Mouse (Mus musculus) left cerebral cortex, postnatal 25 days (tissue): ENCODE data around the gene Timp2. TPM values are rescaled to one million over a fixed set of nuclear protein-coding genes. Genes with fewer than 3 reads are reported as not detected.

Experiments
- DNase-seq, 2 experiments: peaks; one replicate each; pipeline ENCODE4 v3.0.0; 2022; ENCODE audit warnings: low spot score in 2 of 2, mixed read lengths in 1 of 2
- intact Hi-C: fragments of 180-260 bp; cut with DNase I; formaldehyde crosslinking; loops from one replicate; pipeline ENCODE4 v1.15.1; 2025
- total RNA-seq, 2 experiments: library from RNA; stranded (reverse); gene quantifications; 2 replicates each; pipeline ENCODE4 v1.2.3; 2021

Timp2 gene
- total RNA-seq, 2 experiments from 2014 or later: 254 to 273 TPM

GRCm38 (mm10) chr11:118346395-118347096 is 9.0 kb downstream of the Timp2 start:
- no peak for DNase-seq
- intact Hi-C loops: no loop called here

GRCm38 (mm10) chr11:118345693-118346092 is 9.8 kb downstream of the Timp2 start:
- intact Hi-C loops: no loop called here
- DNase-seq: no peak

- intact Hi-C loops: no loop called here
Measured at GRCm38 (mm10) chr11:118343629-118344028, 11.9 kb downstream of the Timp2 start.

GRCm38 (mm10) chr11:118342400-118342981 is 13.0 kb downstream of the Timp2 start, which contains the start of gene Cep295nl:
Cep295nl (minus strand) TSS chr11:118342500.
- no peak for DNase-seq
- intact Hi-C loops: no loop called here

More at GRCm38 (mm10) chr11:118343629-118344028, 11.9 kb downstream of the Timp2 start:
- DNase-seq: no peak

GRCm38 (mm10) chr11:118337491-118338168 is 17.9 kb downstream of the Timp2 start:
- intact Hi-C loops: loop anchor here (1.0 kb wide), 1 partner anchor 10 kb away; no protein-coding TSS in a partner anchor
- DNase-seq: peak; percentile 51 to 93

GRCm38 (mm10) chr11:118333431-118333830 is 22.1 kb downstream of the Timp2 start:
- no peak for DNase-seq
- intact Hi-C loops: no loop called here

GRCm38 (mm10) chr11:118332376-118332775 is 23.2 kb downstream of the Timp2 start:
- no peak for DNase-seq
- intact Hi-C loops: no loop called here

GRCm38 (mm10) chr11:118330777-118331176 is 24.8 kb downstream of the Timp2 start:
- intact Hi-C loops: no loop called here
- peak; percentile 56 to 85 for DNase-seq

- peak in 1 of 2 experiments; percentile 63 for DNase-seq
- intact Hi-C loops: no loop called here
Measured at GRCm38 (mm10) chr11:118330361-118330760, 25.2 kb downstream of the Timp2 start.

GRCm38 (mm10) chr11:118328947-118329346 is 26.6 kb downstream of the Timp2 start:
- DNase-seq: no peak
- intact Hi-C loops: no loop called here

- DNase-seq: no peak
- intact Hi-C loops: no loop called here
Measured at GRCm38 (mm10) chr11:118328511-118328910, 27.0 kb downstream of the Timp2 start.

- DNase-seq: peak; percentile 88 to 96
- intact Hi-C loops: loop anchor here (1.0 kb wide), 1 partner anchor 10 kb away; no protein-coding TSS in a partner anchor
Measured at GRCm38 (mm10) chr11:118326991-118327971, 28.3 kb downstream of the Timp2 start.

- DNase-seq: no peak
- intact Hi-C loops: no loop called here
Measured at GRCm38 (mm10) chr11:118326491-118326890, 29.0 kb downstream of the Timp2 start.

GRCm38 (mm10) chr11:118324541-118324940 is 31.0 kb downstream of the Timp2 start:
- intact Hi-C loops: no loop called here
- no peak for DNase-seq

- DNase-seq: no peak
- intact Hi-C loops: no loop called here
Measured at GRCm38 (mm10) chr11:118323974-118324373, 31.6 kb downstream of the Timp2 start.

- no peak for DNase-seq
- intact Hi-C loops: no loop called here
Measured at GRCm38 (mm10) chr11:118322647-118323046, 32.9 kb downstream of the Timp2 start.

GRCm38 (mm10) chr11:118321971-118322370 is 33.6 kb downstream of the Timp2 start:
- DNase-seq: no peak
- intact Hi-C loops: no loop called here

- peak; percentile 44 to 55 for DNase-seq
- intact Hi-C loops: no loop called here
Measured at GRCm38 (mm10) chr11:118321500-118321899, 34.0 kb downstream of the Timp2 start.

- DNase-seq: no peak
Measured at GRCm38 (mm10) chr11:118318678-118319077, 36.9 kb downstream of the Timp2 start.

More at GRCm38 (mm10) chr11:118318678-118319077, 36.9 kb downstream of the Timp2 start:
- intact Hi-C loops: no loop called here
